Mouse (Mus musculus): ENCODE results near the gene Copg2. TPM values are rescaled to one million over a fixed set of nuclear protein-coding genes. Genes with fewer than 3 reads are reported as not detected.
A peak's percentile ranks its signal among the peaks of the same experiment; 100 is the strongest.

The Copg2 gene
- polyA plus RNA-seq (2015; fragmentation: Nextera tagmentation; extraction: Ambion mirVana): 37.7 and 39.2 TPM in 2 replicates

- peaks cover 16% of the 10 kb centered on the region for H3K4me1 ChIP-seq (replicated peaks)
- H3K27me3 ChIP-seq: no peaks in the 10 kb centered on the region
- no peaks in the 10 kb centered on the region for H3K9me3 ChIP-seq
- ATAC-seq: peak; percentile 99
- WGBS: under 1% methylated on average over 75 of the region's 83 CpGs
- peak within 1 kb of the TSS; percentile 97 for H3K27ac ChIP-seq
- H3K4me3 ChIP-seq (replicated peaks): peak within 1 kb of the TSS; percentile 71
- H3K36me3 ChIP-seq: peaks cover 3% of the 10 kb centered on the region
- peak within 1 kb of the TSS; percentile 82 for H3K9ac ChIP-seq (replicated peaks)
- H3K4me2 ChIP-seq (replicated peaks): peak within 1 kb of the TSS; percentile 59
Measured at GRCm38 (mm10) chr6:30896195-30896985, at the start of gene Copg2. Copg2 (minus strand) TSS chr6:30896794.

- no peaks in the 10 kb centered on the region for H3K36me3 ChIP-seq
- no peaks in the 10 kb centered on the region for H3K9me3 ChIP-seq
- H3K27me3 ChIP-seq: no peaks in the 10 kb centered on the region
- ATAC-seq: no peak
- no peak overlapping the region for H3K27ac ChIP-seq
- H3K4me2 ChIP-seq (replicated peaks): no peak overlapping the region
- no peak overlapping the region for H3K9ac ChIP-seq (replicated peaks)
- H3K4me3 ChIP-seq (replicated peaks): no peak overlapping the region
- H3K4me1 ChIP-seq (replicated peaks): no peaks in the 10 kb centered on the region
- 61% methylated on average over 5 of the region's 5 CpGs for WGBS
Measured at GRCm38 (mm10) chr6:30939264-30939663, 42.7 kb upstream of the Copg2 start.

- Histone ChIP-seq H3K27me3 (no peaks in the 10 kb centered on the region), H3K4me1 (replicated peaks) (0 out of 2 replicates have a peak, but pooled peaks cover 3% of the 10 kb centered on the region), H3K36me3 (no peaks in the 10 kb centered on the region), H3K9me3 (no peaks in the 10 kb centered on the region), H3K9ac (replicated peaks) (no peak overlapping the region), H3K27ac (no peak overlapping the region), H3K4me3 (replicated peaks) (no peak overlapping the region), H3K4me2 (replicated peaks) (no peak overlapping the region)
- ATAC-seq: no peak
- WGBS: 46% methylated on average over 2 of the region's 2 CpGs
Measured at GRCm38 (mm10) chr6:30922821-30923220, 26.2 kb upstream of the Copg2 start.

- H3K9ac ChIP-seq (replicated peaks): no peak overlapping the region
- no peak overlapping the region for H3K4me2 ChIP-seq (replicated peaks)
- H3K9me3 ChIP-seq: no peaks in the 10 kb centered on the region
- H3K27me3 ChIP-seq: no peaks in the 10 kb centered on the region
- no peak for ATAC-seq
- no peak overlapping the region for H3K4me3 ChIP-seq (replicated peaks)
- no peak overlapping the region for H3K27ac ChIP-seq
- no peaks in the 10 kb centered on the region for H3K36me3 ChIP-seq
- 72% methylated on average over 10 of the region's 11 CpGs for WGBS
- 0 out of 2 replicates have a peak, but pooled peaks cover 3% of the 10 kb centered on the region for H3K4me1 ChIP-seq (replicated peaks)
Measured at GRCm38 (mm10) chr6:30921826-30922225, 25.2 kb upstream of the Copg2 start.

- H3K27ac ChIP-seq: no peak overlapping the region
- no peaks in the 10 kb centered on the region for H3K27me3 ChIP-seq
- 34% methylated on average over 21 of the region's 21 CpGs for WGBS
- H3K4me3 ChIP-seq (replicated peaks): peak overlapping the region; percentile 32
- H3K36me3 ChIP-seq: no peaks in the 10 kb centered on the region
- no peaks in the 10 kb centered on the region for H3K9me3 ChIP-seq
- H3K9ac ChIP-seq (replicated peaks): peak overlapping the region; percentile 33; the same call in 1 of the 2 replicates
- peak; percentile 62; the same call in 1 of the 2 replicates for ATAC-seq
- 0 out of 2 replicates have a peak, but pooled peaks cover 3% of the 10 kb centered on the region for H3K4me1 ChIP-seq (replicated peaks)
- H3K4me2 ChIP-seq (replicated peaks): peak overlapping the region; percentile 49
Measured at GRCm38 (mm10) chr6:30920834-30921675, 24.5 kb upstream of the Copg2 start.

GRCm38 (mm10) chr6:30915473-30915872 is 18.9 kb upstream of the Copg2 start, which contains the start of gene Tsga13:
Tsga13 (minus strand) TSS chr6:30915573.
- ATAC-seq: no peak
- Histone ChIP-seq H3K4me1 (replicated peaks) (no peaks in the 10 kb centered on the region), H3K27ac (no peak within 1 kb of the TSS), H3K9me3 (no peaks in the 10 kb centered on the region), H3K4me3 (replicated peaks) (no peak within 1 kb of the TSS), H3K27me3 (no peaks in the 10 kb centered on the region), H3K9ac (replicated peaks) (no peak within 1 kb of the TSS), H3K36me3 (no peaks in the 10 kb centered on the region), H3K4me2 (replicated peaks) (no peak within 1 kb of the TSS)
- WGBS: 98% methylated on average over 2 of the region's 2 CpGs

GRCm38 (mm10) chr6:30907970-30908369 is 11.4 kb upstream of the Copg2 start:
- Histone ChIP-seq H3K4me2 (replicated peaks) (no peak overlapping the region), H3K9me3 (no peaks in the 10 kb centered on the region), H3K9ac (replicated peaks) (no peak overlapping the region), H3K4me3 (replicated peaks) (no peak overlapping the region), H3K27me3 (no peaks in the 10 kb centered on the region), H3K4me1 (replicated peaks) (peaks cover 6% of the 10 kb centered on the region; the same call in 1 of the 2 replicates), H3K36me3 (no peaks in the 10 kb centered on the region), H3K27ac (peak overlapping the region; percentile 51)
- 45% methylated on average over 3 of the region's 3 CpGs for WGBS
- ATAC-seq: 0 out of 2 replicates have a peak, but pooled peaks have one; percentile 45

- Histone ChIP-seq H3K4me3 (replicated peaks) (no peak overlapping the region), H3K27me3 (no peaks in the 10 kb centered on the region), H3K4me1 (replicated peaks) (peaks cover 6% of the 10 kb centered on the region; the same call in 1 of the 2 replicates), H3K27ac (no peak overlapping the region), H3K36me3 (no peaks in the 10 kb centered on the region), H3K9ac (replicated peaks) (no peak overlapping the region), H3K9me3 (no peaks in the 10 kb centered on the region), H3K4me2 (replicated peaks) (no peak overlapping the region)
- ATAC-seq: no peak
- 90% methylated on average over 5 of the region's 5 CpGs for WGBS
Measured at GRCm38 (mm10) chr6:30904911-30905310, 8.3 kb upstream of the Copg2 start.

GRCm38 (mm10) chr6:30904033-30904432 is 7.4 kb upstream of the Copg2 start:
- Histone ChIP-seq H3K4me2 (replicated peaks) (no peak overlapping the region), H3K27ac (no peak overlapping the region), H3K4me1 (replicated peaks) (peaks cover 6% of the 10 kb centered on the region; the same call in 1 of the 2 replicates), H3K9me3 (no peaks in the 10 kb centered on the region), H3K36me3 (no peaks in the 10 kb centered on the region), H3K27me3 (no peaks in the 10 kb centered on the region), H3K9ac (replicated peaks) (no peak overlapping the region), H3K4me3 (replicated peaks) (no peak overlapping the region)
- ATAC-seq: no peak
- WGBS: 62% methylated on average over 3 of the region's 3 CpGs

- no peak overlapping the region for H3K4me3 ChIP-seq (replicated peaks)
- ATAC-seq: no peak
- 74% methylated on average over 6 of the region's 6 CpGs for WGBS
Measured at GRCm38 (mm10) chr6:30897520-30897919, 926 bp upstream of the Copg2 start.

GRCm38 (mm10) chr6:30896986-30897327 is 363 bp upstream of the Copg2 start:
- peaks cover 3% of the 10 kb centered on the region for H3K36me3 ChIP-seq
- no peak for ATAC-seq
- H3K4me1 ChIP-seq (replicated peaks): peaks cover 16% of the 10 kb centered on the region
- no peaks in the 10 kb centered on the region for H3K27me3 ChIP-seq
- 21% methylated on average over 8 of the region's 8 CpGs for WGBS
- H3K4me3 ChIP-seq (replicated peaks): peak overlapping the region; percentile 71
- peak overlapping the region; percentile 97 for H3K27ac ChIP-seq
- H3K4me2 ChIP-seq (replicated peaks): peak overlapping the region; percentile 59
- H3K9ac ChIP-seq (replicated peaks): peak overlapping the region; percentile 82; the same call in 1 of the 2 replicates
- H3K9me3 ChIP-seq: no peaks in the 10 kb centered on the region

More at GRCm38 (mm10) chr6:30897520-30897919, 926 bp upstream of the Copg2 start:
- Histone ChIP-seq H3K36me3 (peaks cover under 1% of the 10 kb centered on the region), H3K4me1 (replicated peaks) (peaks cover 16% of the 10 kb centered on the region), H3K4me2 (replicated peaks) (no peak overlapping the region), H3K9ac (replicated peaks) (no peak overlapping the region), H3K27me3 (no peaks in the 10 kb centered on the region), H3K9me3 (no peaks in the 10 kb centered on the region), H3K27ac (no peak overlapping the region)

GRCm38 (mm10) chr6:30895819-30896194 is 787 bp downstream of the Copg2 start:
- Histone ChIP-seq H3K9ac (replicated peaks) (peak overlapping the region; percentile 82), H3K4me2 (replicated peaks) (peak overlapping the region; percentile 59), H3K36me3 (peaks cover 3% of the 10 kb centered on the region), H3K4me3 (replicated peaks) (peak overlapping the region; percentile 71), H3K27me3 (no peaks in the 10 kb centered on the region), H3K27ac (peak overlapping the region; percentile 97), H3K9me3 (no peaks in the 10 kb centered on the region), H3K4me1 (replicated peaks) (peaks cover 16% of the 10 kb centered on the region)
- 21% methylated on average over 3 of the region's 3 CpGs for WGBS
- ATAC-seq: no peak; the same call in 1 of the 2 replicates

Data from midbrain, embryonic 13.5 days (tissue).